Mouse (Mus musculus) ZHBTc4 (cell line): ENCODE data around the gene Wfdc2.

ENCODE experiments used
- DNase-seq: peaks from one replicate; pipeline ENCODE4 v3.0.0-alpha.2; 2011; ENCODE audit warnings: low read depth, low spot score

The Wfdc2 gene

DNA sequence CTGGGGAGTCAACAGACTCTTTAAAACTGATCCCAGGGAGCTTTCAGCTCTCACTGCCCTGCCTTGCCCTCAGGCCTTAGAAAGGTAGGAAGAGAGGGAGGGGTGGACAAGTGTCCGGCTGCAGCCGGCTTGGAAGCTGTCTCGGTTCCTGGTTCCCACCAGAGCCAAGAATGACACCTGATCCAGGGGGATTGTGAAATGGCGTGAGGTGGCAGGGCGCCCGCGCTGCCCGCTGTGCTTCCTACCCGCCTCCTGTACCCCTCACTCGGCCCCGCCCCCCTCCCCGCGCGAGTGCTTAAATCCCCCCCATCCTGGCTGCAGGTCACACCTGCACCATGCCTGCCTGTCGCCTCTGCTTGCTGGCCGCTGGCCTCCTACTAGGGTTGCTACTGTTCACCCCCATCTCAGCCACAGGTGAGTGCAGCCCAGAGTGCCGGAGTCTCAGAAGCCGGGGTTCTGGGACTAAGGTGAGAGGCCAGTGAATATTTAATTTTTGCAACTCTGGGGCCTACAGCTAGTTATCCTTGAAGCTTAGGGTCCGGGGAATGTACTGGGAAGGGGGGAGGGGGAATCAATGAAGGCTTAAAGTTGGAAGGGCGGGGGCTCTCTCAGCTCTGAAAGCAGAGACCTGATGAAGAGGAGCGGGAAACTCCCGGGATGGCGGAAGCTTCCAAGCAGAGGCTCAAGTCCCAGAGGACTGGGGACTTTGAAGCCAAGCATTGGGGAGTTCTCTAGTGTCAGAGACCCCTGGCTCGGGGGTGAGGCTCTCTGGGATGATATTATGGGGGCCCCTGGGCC is at the start of gene Wfdc2:
Gene Wfdc2, plus strand, starts transcription at position 23 of the 798 bp plus-strand sequence.
- peak; percentile 91 for DNase-seq

DNA sequence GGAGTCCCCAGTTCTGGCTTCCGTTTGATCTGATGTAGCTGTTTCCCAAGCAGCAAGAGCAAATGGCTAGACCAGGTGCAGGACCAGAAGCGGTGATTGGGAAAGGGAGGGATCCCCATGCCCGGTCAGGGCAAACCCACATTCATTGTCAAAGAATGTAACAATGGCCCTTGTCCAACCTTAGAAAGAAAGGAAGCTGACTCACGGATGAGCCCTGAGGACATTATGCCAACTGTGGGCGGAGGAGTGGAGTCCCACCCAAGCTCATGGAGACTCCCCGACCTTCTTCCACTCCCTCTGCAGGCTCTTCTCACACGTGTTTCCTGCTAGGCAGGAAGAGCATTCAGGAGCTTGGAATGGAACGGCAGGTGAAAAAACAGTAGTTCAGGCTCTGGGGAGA is 48.8 kb upstream of the Wfdc2 start:
- DNase-seq = peak; percentile 39

- no peak for DNase-seq
These were observed 47.3 kb upstream of the Wfdc2 start for GRCm38 (mm10) chr2:164514916-164515315.

GRCm38 (mm10) chr2:164515897-164516296 is 46.3 kb upstream of the Wfdc2 start:
- DNase-seq = no peak

DNA sequence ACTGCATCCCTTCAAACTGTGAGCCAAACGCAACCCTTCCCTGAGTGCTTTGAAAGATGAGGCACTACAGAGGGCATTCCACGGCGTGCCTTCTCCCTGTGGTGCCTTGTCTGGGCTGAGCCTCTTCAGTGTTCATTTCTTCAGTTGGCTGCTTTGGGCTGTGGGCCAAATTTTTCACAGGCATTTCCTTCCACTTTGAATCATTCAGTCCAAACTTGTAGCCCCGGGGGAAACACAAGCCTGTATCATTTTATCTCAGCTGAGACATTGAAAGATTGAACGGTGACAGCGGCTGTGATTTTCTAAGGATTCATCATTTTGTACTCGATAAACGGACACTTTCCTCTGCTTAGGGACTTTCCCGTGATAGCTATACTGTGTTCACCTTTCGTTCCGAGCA is 45.6 kb upstream of the Wfdc2 start:
- DNase-seq = no peak

DNA sequence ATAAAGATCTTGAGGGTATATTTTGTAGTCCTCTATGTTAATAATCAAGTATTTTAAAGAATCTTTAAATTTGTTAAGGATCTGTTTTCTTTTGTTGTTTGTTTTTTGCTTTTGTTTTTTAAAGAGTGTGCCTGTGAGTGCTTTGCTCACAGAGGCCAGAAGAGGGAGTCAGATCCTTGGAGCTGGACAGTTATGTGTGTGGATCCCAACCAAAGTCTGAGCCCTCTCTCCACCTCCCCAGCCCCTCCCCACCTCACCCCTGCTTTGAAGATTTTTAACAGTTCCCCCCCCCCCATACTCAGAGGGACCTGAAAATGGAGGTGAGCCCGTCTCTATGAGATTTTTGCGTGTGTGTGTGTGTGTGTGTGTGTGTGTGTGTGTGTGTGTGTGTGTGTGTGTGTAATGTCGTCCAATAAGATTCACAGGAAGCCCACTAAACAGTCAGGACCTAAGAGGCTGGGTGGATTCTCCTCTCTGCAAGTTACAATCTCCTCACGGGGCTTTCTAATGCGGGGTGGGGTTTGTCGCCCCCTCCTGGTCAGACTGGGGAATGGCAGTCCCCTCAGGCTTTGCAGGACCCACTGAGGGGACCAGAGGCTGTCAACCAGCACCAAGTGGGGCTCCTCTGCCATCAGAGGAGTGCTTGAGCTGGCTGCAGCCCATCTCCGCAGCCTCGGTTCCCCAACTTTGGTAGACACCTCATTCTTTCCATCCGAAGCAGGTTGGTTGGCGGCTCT is 44.6 kb upstream of the Wfdc2 start:
- peak; percentile 89 for DNase-seq

DNA sequence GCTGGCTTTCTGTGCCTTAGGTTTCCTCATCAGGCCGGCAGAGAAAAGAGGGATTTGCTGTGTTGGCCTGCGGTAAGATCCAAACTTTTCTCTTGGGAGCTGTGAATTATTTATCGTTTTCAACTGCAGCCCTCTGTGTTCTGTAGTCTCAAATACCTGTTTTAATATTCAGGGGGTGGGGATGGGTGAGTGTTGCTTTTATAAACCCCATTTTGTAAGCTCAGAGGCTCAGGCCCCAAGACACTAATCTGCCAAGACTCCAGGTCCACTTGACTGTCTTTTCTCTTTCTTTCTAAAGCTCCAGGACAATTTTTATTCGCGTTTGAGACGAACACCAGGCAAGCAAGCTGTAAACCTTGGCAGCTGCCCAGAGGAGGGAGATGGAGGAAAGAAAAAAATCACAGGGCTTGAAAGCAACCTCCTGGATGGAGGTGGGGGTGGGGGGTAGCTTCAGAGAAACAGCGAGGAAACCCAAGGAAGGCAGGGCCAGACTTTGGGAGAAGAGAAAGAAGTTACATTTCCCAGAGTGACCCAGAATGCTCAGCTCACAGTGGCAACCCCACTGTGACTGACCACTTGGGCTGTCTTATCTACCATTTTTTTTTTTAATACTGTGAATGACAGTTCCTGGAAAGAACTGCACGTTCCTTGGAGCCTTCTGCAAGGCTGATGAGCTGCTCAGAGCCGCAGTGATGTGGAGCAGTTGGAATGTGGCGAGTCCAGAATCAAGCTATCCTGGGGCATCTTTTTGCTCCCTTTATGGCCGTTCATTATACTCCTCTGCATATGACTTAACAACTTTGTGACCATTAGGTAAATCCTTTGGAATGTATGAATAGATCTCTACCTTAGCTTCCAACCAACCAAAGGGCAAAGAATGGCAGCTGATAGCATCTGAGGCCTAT is 43.7 kb upstream of the Wfdc2 start:
- no peak for DNase-seq

DNA sequence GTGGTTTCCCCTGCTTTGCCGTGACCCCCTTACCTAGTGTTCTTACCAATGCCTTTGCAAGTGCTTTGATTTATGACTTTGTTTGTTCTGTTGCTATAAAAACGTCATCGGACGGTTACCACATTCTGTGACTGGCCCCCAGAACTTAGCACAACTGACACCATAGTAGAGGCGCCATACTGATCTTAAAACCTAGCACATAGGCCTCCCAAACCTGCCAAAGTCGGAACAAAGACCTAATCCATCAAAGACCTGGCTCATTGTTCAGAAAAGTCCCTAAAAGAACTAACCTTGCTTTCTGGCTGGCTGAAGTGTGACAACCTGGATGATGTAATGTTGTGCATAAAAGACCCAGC is 43.1 kb upstream of the Wfdc2 start:
- no peak for DNase-seq

DNA sequence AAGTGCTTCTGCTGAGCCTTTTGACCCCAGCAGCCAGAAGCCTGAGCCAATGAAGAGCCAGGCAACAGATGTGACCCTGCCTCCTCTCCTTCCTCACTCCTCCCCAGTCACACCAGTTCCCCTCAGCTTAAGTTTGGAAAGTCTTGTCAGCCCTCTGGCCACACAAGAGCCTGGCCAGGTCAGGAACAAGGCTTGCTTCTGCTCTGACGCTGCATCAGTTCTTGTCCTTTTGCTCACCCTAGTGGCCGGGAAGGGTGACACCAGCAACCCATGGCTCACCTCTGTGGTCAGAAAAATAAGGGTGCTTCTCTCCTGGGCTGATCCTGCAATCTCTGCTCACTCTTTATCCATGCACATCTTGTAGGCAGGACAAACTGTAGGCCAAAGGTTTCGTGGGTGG is 41.4 kb upstream of the Wfdc2 start:
- peak; percentile 73 for DNase-seq

DNA sequence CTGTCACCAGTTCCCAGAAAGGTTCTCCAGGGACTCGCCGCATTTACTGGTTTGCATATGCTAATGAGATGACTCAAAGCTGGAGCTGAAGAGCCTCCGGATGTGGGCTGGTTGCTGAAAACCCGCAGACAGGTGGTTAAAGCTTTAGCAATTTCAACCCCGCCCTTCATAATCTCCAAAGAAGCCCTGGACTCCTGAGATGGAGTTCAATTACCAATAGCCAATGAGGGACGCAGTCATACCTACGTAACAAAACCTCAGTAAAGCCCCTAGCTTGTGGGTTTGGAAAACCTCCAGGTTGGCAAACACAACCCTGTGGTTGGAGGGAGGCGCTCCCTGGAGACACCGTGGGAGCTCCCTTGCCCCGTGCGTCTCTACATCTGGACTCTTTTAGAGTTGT is 40.4 kb upstream of the Wfdc2 start:
- peak; percentile 82 for DNase-seq

- no peak for DNase-seq
These were observed 39.9 kb upstream of the Wfdc2 start for GRCm38 (mm10) chr2:164522280-164522679.

DNA sequence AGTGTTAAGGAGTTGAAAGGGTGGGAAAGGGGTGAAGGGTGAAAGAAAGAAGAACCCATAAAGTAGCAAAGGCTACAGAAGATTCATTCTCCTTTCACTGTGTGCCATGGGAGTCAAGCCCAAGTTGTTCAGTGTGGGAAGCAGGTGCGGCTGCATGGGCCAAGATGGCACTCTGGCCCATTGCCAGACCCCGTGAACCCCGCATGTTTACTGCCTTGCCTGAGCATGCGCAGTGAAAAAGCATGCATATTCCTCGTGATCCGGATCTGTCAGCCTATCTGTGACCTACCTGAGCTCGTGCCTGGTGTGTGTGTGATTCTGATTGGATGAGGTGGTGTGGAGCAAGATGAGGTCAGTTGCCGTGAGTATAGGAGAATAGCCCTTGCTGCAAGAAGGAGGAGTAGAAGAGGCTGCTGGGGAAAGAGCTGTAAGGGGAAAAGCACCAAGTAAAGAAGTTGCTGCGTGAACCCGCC is 38.9 kb upstream of the Wfdc2 start:
- DNase-seq = peak; percentile 46

DNA sequence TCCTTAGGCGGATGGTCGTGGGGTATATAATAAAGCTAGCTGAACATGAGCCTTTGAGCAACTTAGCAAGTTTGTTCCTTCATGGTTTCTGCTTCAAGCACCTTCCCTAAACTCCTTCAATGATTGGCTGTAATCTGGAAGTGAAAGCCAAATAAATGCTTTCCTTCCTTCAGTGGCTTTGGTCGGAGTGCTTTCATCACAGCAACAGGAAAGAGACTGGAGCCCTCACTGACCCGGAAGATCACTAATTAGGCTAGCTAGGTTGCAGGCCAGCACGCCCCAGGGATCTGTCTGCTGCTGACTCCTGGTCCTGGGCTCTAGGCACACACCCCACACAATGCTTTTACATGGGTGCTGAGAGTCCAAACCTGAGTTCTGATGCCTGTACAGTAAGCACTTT is 33.7 kb upstream of the Wfdc2 start:
- no peak for DNase-seq

DNA sequence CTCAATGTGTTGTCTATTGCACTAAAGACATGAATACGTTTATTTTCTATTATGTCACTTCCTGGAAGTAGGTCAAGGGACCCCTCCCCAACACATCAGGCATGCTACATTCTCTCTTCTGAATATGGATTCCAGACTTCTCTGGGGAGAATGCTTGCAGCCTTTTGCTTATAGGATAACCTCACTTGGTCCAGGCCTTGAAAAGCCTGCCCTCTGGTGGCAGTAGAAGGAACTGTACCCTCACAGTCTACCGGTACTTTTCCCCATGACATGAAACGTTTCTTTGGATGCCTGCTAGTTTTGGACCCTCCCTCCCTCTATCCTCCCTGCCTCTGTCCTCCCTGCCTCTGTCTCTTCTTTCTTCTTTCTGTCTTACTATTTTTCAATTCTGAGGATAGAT is 31.0 kb upstream of the Wfdc2 start:
- DNase-seq = peak; percentile 79

- peak; percentile 25 for DNase-seq
These were observed 27.9 kb upstream of the Wfdc2 start for GRCm38 (mm10) chr2:164534315-164534714.

- DNase-seq = no peak
These were observed 25.2 kb upstream of the Wfdc2 start for GRCm38 (mm10) chr2:164537003-164537402.

DNA sequence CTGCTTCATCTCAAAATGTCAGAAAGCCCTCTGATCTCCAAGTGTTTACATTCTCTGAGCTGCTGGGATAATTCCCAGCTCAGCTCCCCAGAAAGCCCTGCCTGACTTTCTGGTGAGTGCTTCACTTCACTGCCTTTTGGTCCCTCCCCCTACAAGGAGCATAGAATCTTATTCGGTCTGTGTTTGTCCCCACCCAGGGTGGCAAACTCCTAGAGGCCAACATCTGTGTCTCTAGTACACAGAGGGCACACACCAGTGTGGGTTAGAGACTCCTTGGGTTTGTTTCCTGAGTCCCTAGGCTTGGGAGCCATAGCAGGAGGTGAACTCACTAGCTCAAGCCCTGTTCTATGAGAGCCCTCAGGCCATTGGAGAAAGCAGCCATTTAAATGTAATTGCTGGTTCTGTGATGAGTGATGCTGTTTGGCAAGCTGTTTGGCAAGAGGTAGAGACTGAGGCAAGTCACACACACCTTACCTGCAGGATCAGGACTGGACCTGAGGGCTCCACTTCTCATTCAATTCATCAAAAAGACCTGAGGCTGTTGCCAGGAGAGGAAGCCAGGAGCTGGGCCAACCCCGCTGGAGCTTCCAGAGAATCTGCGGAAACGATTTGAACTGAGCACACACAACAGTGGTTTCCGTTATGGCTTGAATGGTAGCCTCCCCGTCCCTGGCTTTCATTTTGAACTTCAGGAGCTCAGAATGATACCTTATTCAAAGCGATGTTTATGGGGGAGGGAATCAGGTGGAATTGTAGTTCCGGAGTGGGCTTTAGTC is 21.4 kb upstream of the Wfdc2 start:
- peak; percentile 15 for DNase-seq

DNA sequence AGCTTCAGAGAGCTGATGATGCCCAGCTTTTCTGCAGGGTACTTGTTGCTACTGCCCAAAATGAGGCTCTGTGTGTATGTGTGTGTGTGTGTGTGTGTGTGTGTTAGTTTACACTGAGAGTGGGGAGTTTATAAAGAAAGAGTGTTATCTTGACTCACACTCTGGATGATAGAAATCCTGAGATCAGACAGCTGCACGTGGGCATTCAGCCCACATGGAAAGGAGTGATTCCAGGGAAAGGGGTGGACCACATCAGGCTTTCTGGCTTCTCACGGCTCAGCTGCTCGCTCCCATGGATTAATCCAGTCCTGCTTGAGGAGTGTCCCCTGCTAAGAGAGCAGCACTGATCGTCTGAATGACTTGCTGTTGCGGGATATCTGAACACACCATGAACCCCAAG is 20.1 kb upstream of the Wfdc2 start:
- no peak for DNase-seq

- DNase-seq = no peak
These were observed 19.6 kb upstream of the Wfdc2 start for GRCm38 (mm10) chr2:164542598-164542997.

- no peak for DNase-seq
These were observed 18.5 kb upstream of the Wfdc2 start for GRCm38 (mm10) chr2:164543745-164544144.

DNA sequence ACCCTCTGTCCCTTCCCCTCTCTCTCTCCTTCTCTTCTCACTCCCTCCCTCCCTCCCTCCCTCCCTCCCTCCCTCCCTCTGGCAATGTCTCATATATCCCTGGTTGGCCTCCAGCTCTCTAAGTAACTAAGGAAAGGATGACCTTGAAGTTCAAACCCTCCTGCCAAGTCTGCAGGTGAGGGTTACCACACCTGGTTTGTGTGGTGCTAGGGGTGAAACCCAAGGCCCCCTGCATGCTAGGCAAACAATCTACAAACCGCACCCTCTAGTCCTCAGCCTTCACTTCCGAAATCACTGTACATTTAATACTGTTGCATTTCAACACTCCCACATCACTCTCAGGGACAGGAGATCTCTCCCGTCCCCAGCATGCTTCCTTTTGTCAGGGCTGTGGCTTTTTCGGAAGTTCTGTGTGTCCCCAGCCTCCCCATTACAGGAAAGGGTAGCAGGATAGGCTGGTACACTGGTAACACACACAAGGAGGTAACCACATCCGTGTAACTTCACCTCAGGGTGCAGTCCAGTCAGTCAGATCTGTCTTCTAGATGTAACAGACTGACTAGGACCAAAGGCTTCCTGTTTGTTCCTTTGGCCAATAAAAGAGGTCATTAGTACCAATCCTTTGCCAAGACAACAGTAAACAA is 17.6 kb upstream of the Wfdc2 start:
- no peak for DNase-seq
